Mouse (Mus musculus): ENCODE results near the gene Tcf15.

- TF ChIP-seq HCFC1 (IDR thresholded peaks at IDR 0.05; ENCODE audit: borderline replicate concordance, insufficient read depth, low read length) = no peak
- no peak for TF ChIP-seq ZNF384 (IDR thresholded peaks at IDR 0.05; ENCODE audit: low read depth, low read length)
- TF ChIP-seq MAFK (IDR thresholded peaks at IDR 0.05; ENCODE audit: insufficient read depth, low read depth, low read length) = no peak
These were observed 36.8 kb upstream of the Tcf15 start for GRCm38 (mm10) chr2:152106597-152106996.

Measured in ES-E14 (cell line).